Mouse (Mus musculus): ENCODE data around the gene A630001G21Rik. TPM values are rescaled to one million over a fixed set of nuclear protein-coding genes. Genes with fewer than 3 reads are reported as not detected.

The A630001G21Rik gene
- polyA plus RNA-seq, 1 experiment from 2014 or later = 1.5 TPM

DNA sequence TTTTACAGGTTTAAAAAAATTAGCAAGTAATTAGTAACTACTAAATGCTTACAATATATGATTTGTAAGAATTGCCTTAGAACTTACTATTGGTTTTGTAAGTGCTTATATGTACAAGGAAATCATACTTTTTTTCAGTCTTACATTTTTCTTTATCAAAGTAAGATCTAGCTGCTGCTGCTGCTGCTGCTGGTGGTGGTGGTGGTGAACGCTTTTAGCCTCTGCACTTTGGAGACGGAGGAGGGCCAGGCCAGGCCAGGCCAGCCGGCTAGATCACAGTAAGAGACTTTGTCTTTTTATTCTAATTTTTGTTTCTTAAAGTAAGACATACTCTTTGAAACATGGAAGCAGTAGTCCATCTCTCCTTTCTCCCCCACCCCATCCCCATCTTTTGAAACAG lies 16.8 kb upstream of the A630001G21Rik start:
- Histone ChIP-seq H3K27me3 (replicated peaks; ENCODE audit: insufficient read depth, low read length) (no peaks in the 10 kb centered on the region), H3K9me3 (ENCODE audit: low read length) (no peaks in the 10 kb centered on the region), H3K4me3 (ENCODE audit: low read depth, low read length) (peak overlapping the region; percentile 5; the same call in 1 of the 2 replicates), H3K27ac (ENCODE audit: low read length) (0 out of 2 replicates have a peak overlapping the region, but pooled peaks have one; percentile 43), H3K4me2 (replicated peaks; ENCODE audit: low read depth, low read length) (peak overlapping the region; percentile 41), H3K36me3 (ENCODE audit: insufficient read depth, low read length) (0 out of 2 replicates have a peak, but pooled peaks cover 3% of the 10 kb centered on the region), H3K4me1 (ENCODE audit: insufficient read depth, low read depth, low read length) (peaks cover 4% of the 10 kb centered on the region; the same call in 1 of the 2 replicates), H3K9ac (replicated peaks; ENCODE audit: low read depth) (no peak overlapping the region)
- no peak for TF ChIP-seq EP300 (IDR thresholded peaks at IDR 0.05)
- no peak for TF ChIP-seq CTCF (IDR thresholded peaks at IDR 0.05)
- 48% methylated on average over 3 of the region's 3 CpGs for WGBS
- ATAC-seq (no peak), DNase-seq (ENCODE audit: low spot score) (no peak)

DNA sequence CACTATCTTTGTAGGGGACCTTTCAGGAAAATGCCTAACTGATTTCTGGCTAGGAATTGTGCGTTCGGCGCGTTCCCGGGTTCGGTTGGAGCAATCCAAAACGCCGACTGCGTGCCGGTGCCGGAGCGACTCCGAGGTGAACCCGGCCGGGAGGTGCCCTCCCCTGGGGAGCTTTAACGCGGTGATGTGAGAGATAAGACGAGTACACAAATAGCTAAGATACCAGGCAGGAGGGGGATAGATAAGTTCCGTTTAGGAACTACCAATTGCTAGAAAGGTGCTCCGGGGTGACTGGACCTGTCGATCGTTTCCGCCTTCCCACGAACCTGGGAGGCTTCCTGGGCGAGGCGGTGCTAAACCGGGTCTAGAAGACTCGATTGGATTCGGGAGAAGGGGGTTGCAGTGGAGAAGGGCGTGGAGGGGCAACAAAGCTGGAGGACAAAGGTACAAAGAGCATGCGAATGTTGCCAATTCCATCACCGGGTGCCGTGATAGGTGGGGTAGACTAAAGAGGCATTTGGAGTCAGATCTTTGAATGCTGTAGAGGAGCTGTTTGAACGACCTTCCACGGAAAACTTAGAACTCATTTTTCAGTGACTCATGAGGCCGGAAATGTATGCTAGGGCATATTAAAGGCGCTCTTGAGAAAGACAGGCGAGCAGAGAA lies 15.8 kb upstream of the A630001G21Rik start:
- under 1% methylated on average over 38 of the region's 38 CpGs for WGBS
- H3K27me3 ChIP-seq (replicated peaks; ENCODE audit: insufficient read depth, low read length) = no peaks in the 10 kb centered on the region
- TF ChIP-seq CTCF (IDR thresholded peaks at IDR 0.05) (no peak), EP300 (IDR thresholded peaks at IDR 0.05) (no peak)
- H3K36me3 ChIP-seq (ENCODE audit: insufficient read depth, low read length) = 0 out of 2 replicates have a peak, but pooled peaks cover 3% of the 10 kb centered on the region
- ATAC-seq = peak; percentile 20
- H3K9ac ChIP-seq (replicated peaks; ENCODE audit: low read depth) = peak overlapping the region; percentile 99
- peak overlapping the region; percentile 66 for H3K4me2 ChIP-seq (replicated peaks; ENCODE audit: low read depth, low read length)
- DNase-seq (ENCODE audit: low spot score) = peak; percentile 75
- peak overlapping the region; percentile 99 for H3K4me3 ChIP-seq (ENCODE audit: low read depth, low read length)
- H3K4me1 ChIP-seq (ENCODE audit: insufficient read depth, low read depth, low read length) = peaks cover 4% of the 10 kb centered on the region; the same call in 1 of the 2 replicates
- H3K27ac ChIP-seq (ENCODE audit: low read length) = peak overlapping the region; percentile 98
- H3K9me3 ChIP-seq (ENCODE audit: low read length) = no peaks in the 10 kb centered on the region

DNA sequence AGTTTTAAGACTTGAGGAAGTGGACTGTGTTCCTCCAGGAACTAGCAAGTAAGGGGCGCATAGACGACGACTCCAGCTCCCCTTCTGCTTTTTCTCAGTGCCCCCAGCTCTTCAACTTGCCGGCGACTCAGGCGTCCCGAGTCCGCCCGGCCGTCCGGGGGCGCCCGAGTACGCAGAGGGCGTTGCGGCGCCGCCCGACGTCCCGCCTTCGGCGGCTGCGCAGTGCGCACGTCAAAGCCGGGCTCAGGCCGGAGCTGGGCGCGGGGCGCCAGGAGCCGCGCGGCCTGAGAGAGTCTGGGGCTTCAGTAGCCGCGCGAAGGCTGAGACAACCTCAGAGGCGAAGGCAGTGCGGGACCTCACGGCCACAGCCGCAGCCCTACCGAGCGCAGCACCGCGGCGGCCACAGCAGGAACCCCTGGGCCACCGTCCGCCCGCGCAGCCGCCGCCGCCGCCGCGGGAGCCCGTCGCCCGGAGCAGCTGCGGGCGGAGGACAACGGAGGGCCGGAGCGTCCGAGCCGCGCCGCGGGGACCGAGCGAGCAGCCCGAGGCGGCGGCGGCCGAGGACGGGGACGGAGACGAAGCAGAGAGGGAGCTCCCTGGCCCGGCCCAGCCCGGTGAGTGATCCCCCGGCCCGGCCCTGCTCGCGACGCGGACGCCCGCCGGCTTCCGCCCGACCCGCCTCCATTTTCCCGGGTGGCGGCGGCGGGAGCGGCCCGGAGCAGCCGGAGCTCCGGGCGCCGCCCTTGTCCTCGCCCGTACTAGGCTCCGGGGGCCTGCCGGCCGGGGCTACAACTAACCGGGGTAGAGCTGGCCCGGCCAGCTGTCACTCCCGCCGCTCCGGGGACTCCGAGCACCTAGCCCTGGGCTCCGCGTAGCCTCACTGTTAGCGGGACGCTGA lies 15.0 kb upstream of the A630001G21Rik start, which contains the start of gene Cab39:
TSS of gene Cab39 (plus strand) at position 234 of the 898 bp plus-strand sequence.
- H3K4me1 ChIP-seq (ENCODE audit: insufficient read depth, low read depth, low read length) = peaks cover 4% of the 10 kb centered on the region; the same call in 1 of the 2 replicates
- DNase-seq (ENCODE audit: low spot score) (peak; percentile 94), ATAC-seq (peak; percentile 95)
- peak; percentile 75 for TF ChIP-seq CTCF (IDR thresholded peaks at IDR 0.05)
- TF ChIP-seq EP300 (IDR thresholded peaks at IDR 0.05) = no peak
- H3K4me2 ChIP-seq (replicated peaks; ENCODE audit: low read depth, low read length) = peak within 1 kb of the TSS; percentile 66
- H3K9me3 ChIP-seq (ENCODE audit: low read length) = no peaks in the 10 kb centered on the region
- H3K4me3 ChIP-seq (ENCODE audit: low read depth, low read length) = peak within 1 kb of the TSS; percentile 99
- no peaks in the 10 kb centered on the region for H3K27me3 ChIP-seq (replicated peaks; ENCODE audit: insufficient read depth, low read length)
- peak within 1 kb of the TSS; percentile 98 for H3K27ac ChIP-seq (ENCODE audit: low read length)
- 0 out of 2 replicates have a peak, but pooled peaks cover 3% of the 10 kb centered on the region for H3K36me3 ChIP-seq (ENCODE audit: insufficient read depth, low read length)
- peak within 1 kb of the TSS; percentile 99 for H3K9ac ChIP-seq (replicated peaks; ENCODE audit: low read depth)
- 1% methylated on average over 72 of the region's 118 CpGs for WGBS

DNA sequence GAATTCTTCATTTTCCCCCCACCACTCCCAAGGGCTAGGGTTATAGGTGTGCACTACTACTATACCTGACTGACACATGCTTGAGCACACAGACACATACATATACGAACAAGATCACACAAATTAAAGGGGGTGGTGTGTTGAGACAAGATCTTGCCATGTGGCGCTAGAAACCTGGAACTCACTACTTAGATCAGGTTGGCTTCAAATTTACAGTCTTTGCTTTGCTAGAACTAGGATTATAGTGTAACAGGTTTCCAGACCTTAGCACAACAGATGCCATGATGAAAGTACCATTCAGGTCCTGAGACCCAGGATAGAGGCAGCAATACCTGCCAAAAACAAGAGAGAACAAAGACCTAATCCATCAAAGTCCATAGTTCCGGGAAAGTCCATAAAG lies 13.0 kb upstream of the A630001G21Rik start:
- no peak for ATAC-seq
- TF ChIP-seq EP300 (IDR thresholded peaks at IDR 0.05) (no peak), CTCF (IDR thresholded peaks at IDR 0.05) (no peak)

DNA sequence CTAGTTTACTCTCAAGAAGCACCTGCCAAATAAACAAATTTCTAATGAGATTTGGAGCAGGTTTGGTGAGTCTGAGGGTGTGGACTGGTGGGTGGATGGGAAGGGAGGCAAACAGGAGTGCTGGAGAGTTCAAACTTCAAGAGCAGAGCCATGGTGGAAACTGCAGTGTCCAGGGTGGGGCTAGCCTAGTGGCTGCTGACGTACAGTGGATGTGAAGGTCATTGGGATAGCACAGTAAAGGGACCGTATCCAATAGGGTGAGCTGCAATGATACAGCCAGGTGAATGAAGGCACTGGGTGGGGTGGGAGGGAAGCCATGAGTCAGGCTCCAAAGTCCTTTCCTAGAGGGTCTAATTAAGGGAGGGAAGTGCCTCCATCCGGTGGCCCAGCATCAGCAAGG lies 12.1 kb upstream of the A630001G21Rik start:
- Histone ChIP-seq H3K36me3 (ENCODE audit: insufficient read depth, low read length) (no peaks in the 10 kb centered on the region), H3K9me3 (ENCODE audit: low read length) (no peaks in the 10 kb centered on the region), H3K4me3 (ENCODE audit: low read depth, low read length) (no peak overlapping the region), H3K4me2 (replicated peaks; ENCODE audit: low read depth, low read length) (no peak overlapping the region), H3K27me3 (replicated peaks; ENCODE audit: insufficient read depth, low read length) (no peaks in the 10 kb centered on the region), H3K27ac (ENCODE audit: low read length) (no peak overlapping the region), H3K4me1 (ENCODE audit: insufficient read depth, low read depth, low read length) (no peaks in the 10 kb centered on the region; the same call in 1 of the 2 replicates), H3K9ac (replicated peaks; ENCODE audit: low read depth) (no peak overlapping the region)
- no peak for DNase-seq (ENCODE audit: low spot score)
- ATAC-seq = no peak
- TF ChIP-seq CTCF (IDR thresholded peaks at IDR 0.05) (no peak), EP300 (IDR thresholded peaks at IDR 0.05) (no peak)
- 59% methylated on average over 3 of the region's 3 CpGs for WGBS

More for the DNA sequence above, 13.0 kb upstream of the A630001G21Rik start:
- H3K4me2 ChIP-seq (replicated peaks; ENCODE audit: low read depth, low read length) = no peak overlapping the region
- WGBS = 78% methylated on average over 3 of the region's 3 CpGs
- H3K27ac ChIP-seq (ENCODE audit: low read length) = no peak overlapping the region
- no peaks in the 10 kb centered on the region for H3K36me3 ChIP-seq (ENCODE audit: insufficient read depth, low read length)
- DNase-seq (ENCODE audit: low spot score) = no peak
- peaks cover 4% of the 10 kb centered on the region; the same call in 1 of the 2 replicates for H3K4me1 ChIP-seq (ENCODE audit: insufficient read depth, low read depth, low read length)
- no peaks in the 10 kb centered on the region for H3K9me3 ChIP-seq (ENCODE audit: low read length)
- H3K9ac ChIP-seq (replicated peaks; ENCODE audit: low read depth) = no peak overlapping the region
- H3K27me3 ChIP-seq (replicated peaks; ENCODE audit: insufficient read depth, low read length) = no peaks in the 10 kb centered on the region
- no peak overlapping the region for H3K4me3 ChIP-seq (ENCODE audit: low read depth, low read length)

Measured in lung, postnatal 0 days (tissue).